Mouse (Mus musculus): ENCODE measurements around the gene Lrp2bp. TPM values are rescaled to one million over a fixed set of nuclear protein-coding genes. Genes with fewer than 3 reads are reported as not detected.

Lrp2bp gene
- polyA plus RNA-seq, 1 experiment from 2014 or later: 0.28 TPM

DNA sequence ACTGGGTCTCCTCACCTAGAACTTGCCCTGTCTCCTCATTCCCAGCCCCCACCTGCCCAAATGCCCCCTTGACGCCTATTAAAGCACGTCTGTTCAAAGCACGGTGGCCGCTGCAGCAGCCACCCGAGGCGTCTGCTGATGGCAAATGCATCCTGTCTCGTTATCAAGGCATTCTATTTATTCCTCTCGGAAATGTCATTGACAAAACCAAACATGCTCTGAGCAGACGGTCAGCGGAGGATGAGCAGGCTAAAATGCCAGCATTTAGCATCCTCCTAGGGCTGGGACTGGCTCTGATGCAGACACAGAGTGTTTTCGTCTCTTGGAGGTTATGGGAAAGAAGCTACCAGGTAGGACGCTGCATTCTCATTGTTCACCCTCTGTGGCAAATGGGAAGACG lies 41.2 kb downstream of the Lrp2bp start:
- ATAC-seq (replicated peaks; ENCODE audit: insufficient number of reproducible peaks, low FRiP score, low TSS enrichment, low read depth): no peak
- Histone ChIP-seq H3K27me3 (ENCODE audit: control insufficient read depth, insufficient read depth, low read length) (no peaks in the 10 kb centered on the region), H3K4me2 (ENCODE audit: low read depth, low read length) (no peak overlapping the region), H3K4me3 (ENCODE audit: low read depth, low read length) (no peak overlapping the region), H3K9ac (replicated peaks; ENCODE audit: low read length) (no peak overlapping the region), H3K4me1 (ENCODE audit: control insufficient read depth, insufficient read depth, low read length) (no peaks in the 10 kb centered on the region), H3K9me3 (replicated peaks; ENCODE audit: control insufficient read depth, low read length) (no peaks in the 10 kb centered on the region), H3K36me3 (replicated peaks; ENCODE audit: control insufficient read depth, insufficient read depth, low read depth, low read length) (no peaks in the 10 kb centered on the region), H3K27ac (replicated peaks; ENCODE audit: low read depth, low read length) (no peak overlapping the region)
- 75% methylated on average over 13 of the region's 13 CpGs for WGBS
- DNase-seq (ENCODE audit: low spot score): no peak

- Histone ChIP-seq H3K4me2 (ENCODE audit: low read depth, low read length) (no peak overlapping the region), H3K9ac (replicated peaks; ENCODE audit: low read length) (no peak overlapping the region), H3K9me3 (replicated peaks; ENCODE audit: control insufficient read depth, low read length) (no peaks in the 10 kb centered on the region), H3K36me3 (replicated peaks; ENCODE audit: control insufficient read depth, insufficient read depth, low read depth, low read length) (no peaks in the 10 kb centered on the region), H3K27ac (replicated peaks; ENCODE audit: low read depth, low read length) (no peak overlapping the region), H3K27me3 (ENCODE audit: control insufficient read depth, insufficient read depth, low read length) (no peaks in the 10 kb centered on the region), H3K4me3 (ENCODE audit: low read depth, low read length) (no peak overlapping the region), H3K4me1 (ENCODE audit: control insufficient read depth, insufficient read depth, low read length) (no peaks in the 10 kb centered on the region)
- 85% methylated on average over 5 of the region's 5 CpGs for WGBS
- no peak for ATAC-seq (replicated peaks; ENCODE audit: insufficient number of reproducible peaks, low FRiP score, low TSS enrichment, low read depth)
- DNase-seq (ENCODE audit: low spot score): no peak
Observed at GRCm38 (mm10) chr8:46072798-46073197, 73.7 kb downstream of the Lrp2bp start.

DNA sequence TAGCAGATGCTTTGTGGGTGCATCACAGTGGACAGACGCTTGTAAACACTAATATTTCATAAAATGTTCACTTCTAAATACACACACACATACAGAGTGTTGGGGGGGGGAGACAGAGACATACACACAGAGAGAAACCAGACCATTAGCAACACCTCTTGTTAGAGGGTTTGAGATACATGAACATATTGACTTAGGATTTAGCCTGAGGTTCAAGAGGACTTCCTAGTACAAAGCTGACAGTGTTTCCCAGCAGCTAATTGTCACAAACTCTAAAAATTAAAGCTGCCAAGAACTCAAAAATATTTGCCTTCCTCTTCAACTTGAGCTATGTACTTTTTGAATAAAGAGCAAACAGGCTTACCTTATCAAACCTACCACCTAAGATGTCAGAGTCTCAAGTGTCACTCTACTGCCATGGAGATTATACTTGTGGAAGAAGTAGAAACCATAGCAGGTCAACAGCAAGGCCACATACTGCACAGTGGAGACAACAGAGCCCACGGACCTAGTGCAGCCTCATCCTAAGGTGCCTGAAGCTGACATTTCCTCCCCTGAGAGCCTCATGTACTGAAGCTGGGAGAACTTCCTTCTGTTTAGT lies 74.5 kb downstream of the Lrp2bp start:
- 79% methylated on average over 2 of the region's 2 CpGs for WGBS
- Histone ChIP-seq H3K27ac (replicated peaks; ENCODE audit: low read depth, low read length) (no peak overlapping the region), H3K9me3 (replicated peaks; ENCODE audit: control insufficient read depth, low read length) (no peaks in the 10 kb centered on the region), H3K4me2 (ENCODE audit: low read depth, low read length) (no peak overlapping the region), H3K4me1 (ENCODE audit: control insufficient read depth, insufficient read depth, low read length) (no peaks in the 10 kb centered on the region), H3K27me3 (ENCODE audit: control insufficient read depth, insufficient read depth, low read length) (no peaks in the 10 kb centered on the region), H3K9ac (replicated peaks; ENCODE audit: low read length) (no peak overlapping the region), H3K4me3 (ENCODE audit: low read depth, low read length) (no peak overlapping the region), H3K36me3 (replicated peaks; ENCODE audit: control insufficient read depth, insufficient read depth, low read depth, low read length) (no peaks in the 10 kb centered on the region)
- ATAC-seq (replicated peaks; ENCODE audit: insufficient number of reproducible peaks, low FRiP score, low TSS enrichment, low read depth) (no peak), DNase-seq (ENCODE audit: low spot score) (no peak)

GRCm38 (mm10) chr8:46075223-46075622 lies 76.1 kb downstream of the Lrp2bp start:
- Histone ChIP-seq H3K4me1 (ENCODE audit: control insufficient read depth, insufficient read depth, low read length) (no peaks in the 10 kb centered on the region), H3K9ac (replicated peaks; ENCODE audit: low read length) (no peak overlapping the region), H3K4me2 (ENCODE audit: low read depth, low read length) (no peak overlapping the region), H3K27ac (replicated peaks; ENCODE audit: low read depth, low read length) (no peak overlapping the region), H3K9me3 (replicated peaks; ENCODE audit: control insufficient read depth, low read length) (no peaks in the 10 kb centered on the region), H3K36me3 (replicated peaks; ENCODE audit: control insufficient read depth, insufficient read depth, low read depth, low read length) (no peaks in the 10 kb centered on the region), H3K27me3 (ENCODE audit: control insufficient read depth, insufficient read depth, low read length) (no peaks in the 10 kb centered on the region), H3K4me3 (ENCODE audit: low read depth, low read length) (no peak overlapping the region)
- DNase-seq (ENCODE audit: low spot score) (no peak), ATAC-seq (replicated peaks; ENCODE audit: insufficient number of reproducible peaks, low FRiP score, low TSS enrichment, low read depth) (no peak)
- WGBS: 97% methylated on average over 5 of the region's 5 CpGs

GRCm38 (mm10) chr8:46078866-46079265 lies 79.8 kb downstream of the Lrp2bp start:
- no peak for ATAC-seq (replicated peaks; ENCODE audit: insufficient number of reproducible peaks, low FRiP score, low TSS enrichment, low read depth)
- no peak overlapping the region for H3K4me2 ChIP-seq (ENCODE audit: low read depth, low read length)
- no peaks in the 10 kb centered on the region for H3K9me3 ChIP-seq (replicated peaks; ENCODE audit: control insufficient read depth, low read length)
- no peak for DNase-seq (ENCODE audit: low spot score)
- no peaks in the 10 kb centered on the region for H3K36me3 ChIP-seq (replicated peaks; ENCODE audit: control insufficient read depth, insufficient read depth, low read depth, low read length)
- no peaks in the 10 kb centered on the region for H3K4me1 ChIP-seq (ENCODE audit: control insufficient read depth, insufficient read depth, low read length)
- no peak overlapping the region for H3K9ac ChIP-seq (replicated peaks; ENCODE audit: low read length)
- no peaks in the 10 kb centered on the region for H3K27me3 ChIP-seq (ENCODE audit: control insufficient read depth, insufficient read depth, low read length)
- H3K27ac ChIP-seq (replicated peaks; ENCODE audit: low read depth, low read length): no peak overlapping the region
- 83% methylated on average over 6 of the region's 6 CpGs for WGBS
- no peak overlapping the region for H3K4me3 ChIP-seq (ENCODE audit: low read depth, low read length)

Other genes with a start within 250 kb of the Lrp2bp start
- gene Pdlim3, start 113.8 kb upstream of the Lrp2bp start, polyA plus RNA-seq (2014; fragmentation: Nextera tagmentation; extraction: Ambion mirVana): 13.5 and 13.9 TPM in 2 replicates
- gene Ccdc110, start 64.7 kb upstream of the Lrp2bp start, polyA plus RNA-seq (2014; fragmentation: Nextera tagmentation; extraction: Ambion mirVana): 0.13 TPM in 1 of 2 replicates, not detected in the other
- 1.9 and 2.6 TPM in 2 replicates for gene 1700029J07Rik, start 24.1 kb upstream of the Lrp2bp start, polyA plus RNA-seq (2014; fragmentation: Nextera tagmentation; extraction: Ambion mirVana)
- 54.2 and 54.5 TPM in 2 replicates for gene Ufsp2, start 23.8 kb upstream of the Lrp2bp start, polyA plus RNA-seq (2014; fragmentation: Nextera tagmentation; extraction: Ambion mirVana)
- gene Ankrd37, start 6.4 kb downstream of the Lrp2bp start, polyA plus RNA-seq (2014; fragmentation: Nextera tagmentation; extraction: Ambion mirVana): 17.1 and 19.4 TPM in 2 replicates
- gene Cfap97, start 152.5 kb downstream of the Lrp2bp start, polyA plus RNA-seq (2014; fragmentation: Nextera tagmentation; extraction: Ambion mirVana): 25.5 and 32.9 TPM in 2 replicates
- gene Snx25, start 152.9 kb downstream of the Lrp2bp start, polyA plus RNA-seq (2014; fragmentation: Nextera tagmentation; extraction: Ambion mirVana): 6.5 and 7.4 TPM in 2 replicates
- gene Slc25a4, start 212.0 kb downstream of the Lrp2bp start, polyA plus RNA-seq (2014; fragmentation: Nextera tagmentation; extraction: Ambion mirVana): 508 and 538 TPM in 2 replicates